Mouse (Mus musculus) forebrain, embryonic 13.5 days (tissue): ENCODE measurements at regions not wholly inside any gene's neighbourhood (a gene's known extent, or its start where the extent isn't known, plus 50 kb on each side); places are given as distances from the start of the nearest gene placed in this dataset.

Source experiments
- ATAC-seq: fragments of 200-750 bp; cut with Nextera tagmentation; 2 replicates; pipeline ENCODE4 v1.8.0; 2017
- H3K27ac ChIP-seq: fragments of 300-500 bp; sonication (generic); 2 replicates; pipeline ENCODE4 v1.5.1; 2015; ENCODE audit warnings: inconsistent platforms, mild to moderate bottlenecking, moderate library complexity
- H3K27me3 ChIP-seq: fragments of 300-500 bp; sonication (generic); 2 replicates; pipeline ENCODE4 v1.6.1; 2015; ENCODE audit warnings: mild to moderate bottlenecking, inconsistent platforms
- H3K36me3 ChIP-seq: fragments of 300-500 bp; sonication (generic); 2 replicates; pipeline ENCODE4 v1.6.1; 2015; ENCODE audit warnings: mild to moderate bottlenecking, inconsistent platforms; ENCODE audit not compliant: poor library complexity, severe bottlenecking
- H3K4me1 ChIP-seq: fragments of 300-500 bp; sonication (generic); 2 replicates; pipeline ENCODE4 v1.6.1; 2015; ENCODE audit warnings: inconsistent platforms
- H3K4me2 ChIP-seq: fragments of 300-500 bp; sonication (generic); 2 replicates; pipeline ENCODE4 v1.6.1; 2015; ENCODE audit warnings: inconsistent platforms, mild to moderate bottlenecking, moderate library complexity
- H3K4me3 ChIP-seq: fragments of 300-500 bp; sonication (generic); 2 replicates; pipeline ENCODE4 v1.5.1; 2015; ENCODE audit warnings: mild to moderate bottlenecking, inconsistent platforms
- H3K9ac ChIP-seq: fragments of 300-500 bp; sonication (generic); 2 replicates; pipeline ENCODE4 v1.6.1; 2015; ENCODE audit warnings: mild to moderate bottlenecking, inconsistent platforms
- H3K9me3 ChIP-seq: fragments of 300-500 bp; sonication (generic); replicated peaks from 2 replicates; pipeline ENCODE4 v1.6.1; 2016; ENCODE audit warnings: inconsistent platforms
- WGBS: fragments of 180-500 bp; shearing (Covaris S2); methylation state at CpG from one replicate; pipeline ENCODE4 v1.1.7; 2015; 5-methylcytosine and 5-hydroxymethylcytosine counted together

- Histone ChIP-seq H3K9me3 (no peaks in the 10 kb centered on the region), H3K4me2 (no peak overlapping the region)
Measured at GRCm38 (mm10) chr14:58608216-58608615, 534.5 kb downstream of the 1700129C05Rik start.

GRCm38 (mm10) chr14:58607734-58608133 lies 535.0 kb downstream of the 1700129C05Rik start:
- no peak for ATAC-seq

More at GRCm38 (mm10) chr14:58608216-58608615, 534.5 kb downstream of the 1700129C05Rik start:
- no peak for ATAC-seq
- Histone ChIP-seq H3K36me3 (no peaks in the 10 kb centered on the region), H3K27me3 (no peaks in the 10 kb centered on the region), H3K4me3 (no peak overlapping the region), H3K27ac (no peak overlapping the region), H3K9ac (no peak overlapping the region), H3K4me1 (no peaks in the 10 kb centered on the region)
- 66% methylated on average over 4 of the region's 4 CpGs for WGBS

GRCm38 (mm10) chr14:58605529-58605928 lies 535.2 kb downstream of the Fgf9 start:
- no peak overlapping the region for H3K27ac ChIP-seq
- H3K27me3 ChIP-seq, result no peaks in the 10 kb centered on the region
- no peak overlapping the region for H3K9ac ChIP-seq
- H3K4me1 ChIP-seq, result no peaks in the 10 kb centered on the region
- ATAC-seq, result no peak
- H3K4me2 ChIP-seq, result no peak overlapping the region
- no peaks in the 10 kb centered on the region for H3K36me3 ChIP-seq
- WGBS, result 78% methylated on average over 4 of the region's 4 CpGs
- H3K9me3 ChIP-seq, result no peaks in the 10 kb centered on the region
- no peak overlapping the region for H3K4me3 ChIP-seq

More at GRCm38 (mm10) chr14:58607734-58608133, 535.0 kb downstream of the 1700129C05Rik start:
- no peak overlapping the region for H3K4me2 ChIP-seq
- no peaks in the 10 kb centered on the region for H3K27me3 ChIP-seq
- no peaks in the 10 kb centered on the region for H3K4me1 ChIP-seq
- H3K4me3 ChIP-seq, result no peak overlapping the region
- no peak overlapping the region for H3K27ac ChIP-seq
- no peaks in the 10 kb centered on the region for H3K36me3 ChIP-seq
- no peak overlapping the region for H3K9ac ChIP-seq
- 59% methylated on average over 2 of the region's 2 CpGs for WGBS
- H3K9me3 ChIP-seq, result no peaks in the 10 kb centered on the region

GRCm38 (mm10) chr14:58598867-58599266 lies 528.5 kb downstream of the Fgf9 start:
- 0 out of 2 replicates have a peak, but pooled peaks have one; percentile 6 for ATAC-seq
- H3K27ac ChIP-seq, result no peak overlapping the region
- 71% methylated on average over 3 of the region's 3 CpGs for WGBS
- H3K4me3 ChIP-seq, result no peak overlapping the region
- no peaks in the 10 kb centered on the region for H3K36me3 ChIP-seq
- H3K4me2 ChIP-seq, result no peak overlapping the region
- H3K9ac ChIP-seq, result no peak overlapping the region
- no peaks in the 10 kb centered on the region for H3K9me3 ChIP-seq
- H3K4me1 ChIP-seq, result no peaks in the 10 kb centered on the region
- no peaks in the 10 kb centered on the region for H3K27me3 ChIP-seq

GRCm38 (mm10) chr14:58597810-58598209 lies 527.5 kb downstream of the Fgf9 start:
- WGBS, result 21% methylated on average over 2 of the region's 2 CpGs
- H3K9me3 ChIP-seq, result no peaks in the 10 kb centered on the region
- H3K4me1 ChIP-seq, result no peaks in the 10 kb centered on the region
- H3K4me2 ChIP-seq, result no peak overlapping the region
- no peak overlapping the region for H3K4me3 ChIP-seq
- no peaks in the 10 kb centered on the region for H3K27me3 ChIP-seq
- no peak for ATAC-seq
- H3K36me3 ChIP-seq, result no peaks in the 10 kb centered on the region
- no peak overlapping the region for H3K27ac ChIP-seq
- H3K9ac ChIP-seq, result no peak overlapping the region

- Histone ChIP-seq H3K9me3 (no peaks in the 10 kb centered on the region), H3K4me1 (no peaks in the 10 kb centered on the region), H3K27ac (no peak overlapping the region), H3K27me3 (no peaks in the 10 kb centered on the region), H3K36me3 (no peaks in the 10 kb centered on the region), H3K4me3 (no peak overlapping the region), H3K9ac (no peak overlapping the region), H3K4me2 (no peak overlapping the region)
- ATAC-seq, result no peak
- WGBS, result 95% methylated on average over 2 of the region's 2 CpGs
Measured at GRCm38 (mm10) chr14:58596936-58597335, 526.6 kb downstream of the Fgf9 start.

- Histone ChIP-seq H3K27me3 (no peaks in the 10 kb centered on the region), H3K4me3 (no peak overlapping the region), H3K27ac (no peak overlapping the region), H3K36me3 (no peaks in the 10 kb centered on the region), H3K4me1 (no peaks in the 10 kb centered on the region), H3K9ac (no peak overlapping the region), H3K9me3 (no peaks in the 10 kb centered on the region), H3K4me2 (no peak overlapping the region)
- 93% methylated on average over 5 of the region's 5 CpGs for WGBS
- no peak for ATAC-seq
Measured at GRCm38 (mm10) chr14:58581806-58582205, 511.5 kb downstream of the Fgf9 start.

- Histone ChIP-seq H3K9ac (no peak overlapping the region), H3K27ac (no peak overlapping the region), H3K4me3 (no peak overlapping the region), H3K4me1 (no peaks in the 10 kb centered on the region), H3K9me3 (no peaks in the 10 kb centered on the region), H3K4me2 (no peak overlapping the region), H3K36me3 (no peaks in the 10 kb centered on the region), H3K27me3 (no peaks in the 10 kb centered on the region)
- WGBS, result 91% methylated on average over 2 of the region's 2 CpGs
- no peak for ATAC-seq
Measured at GRCm38 (mm10) chr14:58570021-58570420, 499.7 kb downstream of the Fgf9 start.

GRCm38 (mm10) chr14:58567472-58567871 lies 497.1 kb downstream of the Fgf9 start:
- Histone ChIP-seq H3K36me3 (no peaks in the 10 kb centered on the region), H3K4me2 (no peak overlapping the region), H3K27ac (no peak overlapping the region), H3K9ac (no peak overlapping the region), H3K9me3 (no peaks in the 10 kb centered on the region), H3K4me1 (no peaks in the 10 kb centered on the region), H3K27me3 (no peaks in the 10 kb centered on the region), H3K4me3 (no peak overlapping the region)
- ATAC-seq, result no peak

- no peaks in the 10 kb centered on the region for H3K27me3 ChIP-seq
- ATAC-seq, result no peak
- whole genome bisulfite sequencing, result 86% methylated on average over 2 of the region's 2 CpGs
Measured at GRCm38 (mm10) chr14:58563082-58563481, 492.7 kb downstream of the Fgf9 start.

GRCm38 (mm10) chr14:58550785-58551184 lies 480.4 kb downstream of the Fgf9 start:
- WGBS, result 26% methylated on average over 2 of the region's 2 CpGs
- no peak overlapping the region for H3K4me3 ChIP-seq
- H3K27ac ChIP-seq, result no peak overlapping the region
- no peaks in the 10 kb centered on the region for H3K27me3 ChIP-seq
- H3K9me3 ChIP-seq, result no peaks in the 10 kb centered on the region
- no peaks in the 10 kb centered on the region for H3K4me1 ChIP-seq
- no peak overlapping the region for H3K9ac ChIP-seq
- ATAC-seq, result no peak
- no peak overlapping the region for H3K4me2 ChIP-seq
- H3K36me3 ChIP-seq, result no peaks in the 10 kb centered on the region

More at GRCm38 (mm10) chr14:58563082-58563481, 492.7 kb downstream of the Fgf9 start:
- no peak overlapping the region for H3K9ac ChIP-seq
- H3K4me2 ChIP-seq, result no peak overlapping the region
- no peak overlapping the region for H3K4me3 ChIP-seq
- H3K4me1 ChIP-seq, result no peaks in the 10 kb centered on the region
- no peaks in the 10 kb centered on the region for H3K36me3 ChIP-seq
- no peaks in the 10 kb centered on the region for H3K9me3 ChIP-seq
- no peak overlapping the region for H3K27ac ChIP-seq

GRCm38 (mm10) chr14:58545778-58546177 lies 475.4 kb downstream of the Fgf9 start:
- Histone ChIP-seq H3K4me1 (no peaks in the 10 kb centered on the region), H3K27ac (no peak overlapping the region)
- WGBS, result 11% methylated on average over 5 of the region's 5 CpGs

GRCm38 (mm10) chr14:58543140-58543767 lies 472.9 kb downstream of the Fgf9 start:
- 0 out of 2 replicates have a peak, but pooled peaks have one; percentile 45 for ATAC-seq
- Histone ChIP-seq H3K36me3 (no peaks in the 10 kb centered on the region), H3K27ac (no peak overlapping the region), H3K4me1 (no peaks in the 10 kb centered on the region), H3K9me3 (no peaks in the 10 kb centered on the region), H3K9ac (no peak overlapping the region), H3K4me3 (no peak overlapping the region), H3K4me2 (no peak overlapping the region), H3K27me3 (no peaks in the 10 kb centered on the region)
- 80% methylated on average over 10 of the region's 10 CpGs for WGBS

More at GRCm38 (mm10) chr14:58545778-58546177, 475.4 kb downstream of the Fgf9 start:
- H3K4me3 ChIP-seq, result no peak overlapping the region
- no peaks in the 10 kb centered on the region for H3K36me3 ChIP-seq
- H3K4me2 ChIP-seq, result no peak overlapping the region
- no peak for ATAC-seq
- no peaks in the 10 kb centered on the region for H3K27me3 ChIP-seq
- H3K9me3 ChIP-seq, result no peaks in the 10 kb centered on the region
- H3K9ac ChIP-seq, result no peak overlapping the region
